Mouse (Mus musculus): Measurements from ENCODE around the gene Myo5c.
A peak's percentile ranks its signal among the peaks of the same experiment; 100 is the strongest.

The Myo5c gene

GRCm38 (mm10) chr9:75282830-75283229 is 51.0 kb downstream of the Myo5c start:
- peak; percentile 32 for DNase-seq

- DNase-seq = no peak
Observed at GRCm38 (mm10) chr9:75283636-75284035, 51.8 kb downstream of the Myo5c start.

GRCm38 (mm10) chr9:75285363-75285762 is 53.5 kb downstream of the Myo5c start:
- no peak for DNase-seq

- DNase-seq = no peak
Observed at GRCm38 (mm10) chr9:75287636-75288035, 55.8 kb downstream of the Myo5c start.

- peak; percentile 30 for DNase-seq
Observed at GRCm38 (mm10) chr9:75289545-75289944, 57.7 kb downstream of the Myo5c start.

GRCm38 (mm10) chr9:75299342-75299741 is 67.5 kb downstream of the Myo5c start:
- peak; percentile 50 for DNase-seq

GRCm38 (mm10) chr9:75303033-75303432 is 71.2 kb downstream of the Myo5c start:
- no peak for DNase-seq

- no peak for DNase-seq
Observed at GRCm38 (mm10) chr9:75303701-75304261, 72.0 kb downstream of the Myo5c start.

- no peak for DNase-seq
Observed at GRCm38 (mm10) chr9:75304286-75304685, 72.5 kb downstream of the Myo5c start.

- no peak for DNase-seq
Observed at GRCm38 (mm10) chr9:75306126-75306898, 74.5 kb downstream of the Myo5c start, which contains the start of gene Gnb5. Gene Gnb5 (plus strand): TSS chr9:75306288.

- no peak for DNase-seq
Observed at GRCm38 (mm10) chr9:75307015-75307414, 75.2 kb downstream of the Myo5c start.

GRCm38 (mm10) chr9:75308621-75309020 is 76.8 kb downstream of the Myo5c start:
- DNase-seq = no peak

GRCm38 (mm10) chr9:75312008-75312407 is 80.2 kb downstream of the Myo5c start:
- peak; percentile 86 for DNase-seq

GRCm38 (mm10) chr9:75313138-75313831 is 81.5 kb downstream of the Myo5c start:
- peak; percentile 6 for DNase-seq

- peak; percentile 90 for DNase-seq
Observed at GRCm38 (mm10) chr9:75313832-75314516, 82.2 kb downstream of the Myo5c start.

GRCm38 (mm10) chr9:75314517-75315105 is 82.8 kb downstream of the Myo5c start:
- peak; percentile 12 for DNase-seq

GRCm38 (mm10) chr9:75315238-75315637 is 83.4 kb downstream of the Myo5c start:
- no peak for DNase-seq

- no peak for DNase-seq
Observed at GRCm38 (mm10) chr9:75316771-75317170, 85.0 kb downstream of the Myo5c start.

GRCm38 (mm10) chr9:75318196-75318595 is 86.4 kb downstream of the Myo5c start:
- no peak for DNase-seq

GRCm38 (mm10) chr9:75319365-75319764 is 87.5 kb downstream of the Myo5c start:
- no peak for DNase-seq

GRCm38 (mm10) chr9:75322099-75322885 is 90.5 kb downstream of the Myo5c start:
- no peak for DNase-seq

- DNase-seq = no peak
Observed at GRCm38 (mm10) chr9:75328047-75328446, 96.2 kb downstream of the Myo5c start.
